Mouse (Mus musculus) naive thymus-derived CD4-positive, alpha-beta T cell, adult 2 months (primary cell): ENCODE measurements at regions not wholly inside any gene's neighbourhood (a gene's known extent, or its start where the extent isn't known, plus 50 kb on each side); places are given as distances from the start of the nearest gene placed in this dataset.

Experiments
- DNase-seq: peaks from one replicate; pipeline ENCODE4 v3.0.0-alpha.2; 2011; ENCODE audit warnings: low read depth

DNA sequence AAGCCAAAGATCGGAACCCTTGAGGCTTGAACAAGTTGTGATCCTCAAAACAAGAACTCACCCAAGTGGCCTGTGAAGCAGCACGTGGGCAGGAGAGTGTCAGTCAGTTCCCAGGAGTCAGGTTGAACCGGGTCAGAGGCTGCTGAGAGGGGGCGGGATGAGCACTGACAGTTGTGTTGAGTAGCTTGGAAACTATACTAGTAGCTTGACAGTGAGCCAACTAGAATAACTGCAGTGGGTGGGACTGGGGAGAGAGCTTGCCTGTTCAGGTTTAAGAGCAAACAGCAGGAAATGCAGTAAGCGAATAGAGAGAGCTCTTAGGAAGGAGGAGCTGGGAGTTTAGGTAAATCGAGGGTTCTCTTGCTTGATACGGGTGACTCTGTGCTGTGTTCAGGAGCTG is 61.0 kb upstream of the Syt6 start:
- no peak for DNase-seq

DNA sequence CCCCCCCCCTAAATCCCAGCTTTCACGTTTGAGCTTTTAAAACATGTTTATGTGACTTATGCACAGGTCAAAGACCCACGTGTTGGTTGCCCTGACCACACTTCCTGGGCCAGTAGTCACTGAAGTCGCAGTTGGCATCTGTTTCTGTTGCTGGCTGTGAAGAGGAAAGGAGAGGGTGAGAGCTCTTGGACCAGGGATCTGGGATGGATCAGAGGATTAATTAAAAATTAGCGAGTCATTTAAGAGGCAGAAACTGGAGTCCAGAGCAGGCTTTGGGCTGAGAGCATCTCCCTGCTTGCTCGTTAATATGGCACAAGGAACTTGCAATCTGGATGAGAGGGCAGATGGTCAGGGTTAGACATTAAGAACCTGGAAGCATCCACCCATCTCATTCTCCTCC is 59.1 kb upstream of the Syt6 start:
- no peak for DNase-seq

DNA sequence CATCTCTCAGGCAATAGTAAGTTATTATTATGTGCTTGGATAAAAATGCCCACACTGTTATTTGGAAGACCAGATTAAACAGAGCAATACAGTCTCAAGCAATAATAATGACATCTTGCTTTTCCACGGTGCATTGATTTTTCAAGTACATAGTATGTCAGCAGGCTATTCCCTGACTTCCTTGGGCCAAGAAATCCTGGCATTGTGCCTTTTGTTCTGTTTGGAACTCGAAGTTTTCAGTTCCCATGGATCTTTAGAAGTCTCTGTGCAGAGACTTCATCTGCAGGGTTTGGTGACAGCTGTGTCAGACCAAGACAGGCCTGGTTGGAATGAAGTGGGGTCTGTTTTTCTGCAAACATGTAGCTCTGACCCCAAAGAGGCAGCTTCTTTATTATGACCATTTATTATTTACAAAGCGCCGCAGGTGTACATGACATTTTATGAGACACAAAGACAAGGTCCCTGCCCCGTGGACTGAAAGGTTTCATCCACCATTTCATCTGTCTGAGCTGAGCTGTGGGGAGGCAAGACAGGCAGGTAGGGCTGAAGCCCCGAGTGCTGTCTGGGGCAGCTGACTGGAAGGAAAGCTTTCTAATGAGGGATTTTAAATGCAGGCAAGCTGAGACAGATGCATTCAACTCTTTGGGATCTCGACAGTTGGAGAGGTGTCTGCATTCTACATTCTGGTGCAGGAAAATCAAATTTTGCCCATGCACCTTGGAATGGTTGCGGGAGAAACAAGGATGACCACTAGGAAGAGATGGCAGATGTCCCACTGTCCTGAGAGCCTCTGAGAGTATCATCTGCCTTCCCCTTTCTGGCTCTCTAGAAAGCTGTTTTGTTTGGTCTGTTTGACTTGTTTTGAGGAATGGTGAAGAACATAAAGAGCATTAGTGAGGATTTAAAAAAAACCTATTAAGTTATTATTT is 57.4 kb upstream of the Syt6 start:
- no peak for DNase-seq

DNA sequence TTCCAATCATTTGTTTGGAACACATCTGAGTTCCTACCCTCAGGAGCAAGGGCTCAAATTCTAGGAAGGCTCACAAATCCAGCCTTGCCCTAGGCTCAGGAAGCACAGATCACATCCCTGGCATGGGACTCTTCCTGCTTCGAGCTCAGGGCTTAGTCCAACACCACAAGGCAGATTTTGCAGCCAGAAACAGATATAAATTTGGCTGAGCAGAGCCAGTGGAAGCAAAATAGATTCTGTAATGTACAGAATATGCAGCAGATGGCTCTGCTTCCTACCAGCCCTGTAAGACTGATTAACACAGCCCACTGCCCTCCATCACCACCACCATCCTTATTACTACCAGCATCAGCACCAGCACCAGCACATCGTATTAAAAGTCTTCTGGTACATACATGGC is 56.4 kb upstream of the Syt6 start:
- no peak for DNase-seq
